Mouse (Mus musculus) myocyte (in vitro differentiated cells): Measurements from ENCODE around the gene 3110082J24Rik. TPM values are rescaled to one million over a fixed set of nuclear protein-coding genes. Genes with fewer than 3 reads are reported as not detected.

Experiments used
- H3K27me3 ChIP-seq: one replicate; pipeline ENCODE4 v1.6.1; 2011; ENCODE audit not compliant: control insufficient read depth, insufficient read depth, insufficient read length
- H3K36me3 ChIP-seq: one replicate; pipeline ENCODE4 v1.6.1; 2011; ENCODE audit not compliant: control insufficient read depth, insufficient read depth
- H3K4me2 ChIP-seq: one replicate; pipeline ENCODE4 v1.6.1; 2011; ENCODE audit warnings: low read depth, control low read depth
- H3K4me3 ChIP-seq: one replicate; pipeline ENCODE4 v1.5.1; 2011; ENCODE audit warnings: mild to moderate bottlenecking, control low read depth, moderate library complexity
- H3K79me2 ChIP-seq: one replicate; pipeline ENCODE4 v1.6.1; 2011; ENCODE audit not compliant: control insufficient read depth, insufficient read depth
- H3ac ChIP-seq: one replicate; pipeline ENCODE4 v1.6.1; 2011; ENCODE audit not compliant: control insufficient read depth, insufficient read length
- CEBPB ChIP-seq: IDR thresholded peaks from 2 replicates; pipeline ENCODE4 v1.6.1; 2011; ENCODE audit warnings: mild to moderate bottlenecking, moderate library complexity; ENCODE audit not compliant: poor library complexity, insufficient read depth, severe bottlenecking
- E2F4 ChIP-seq: IDR thresholded peaks from one replicate; pipeline ENCODE4 v1.6.1; 2011; ENCODE audit warnings: mild to moderate bottlenecking, control low read depth, moderate library complexity; ENCODE audit not compliant: insufficient read depth
- MAX ChIP-seq: IDR thresholded peaks from one replicate; pipeline ENCODE4 v1.6.1; 2011; ENCODE audit warnings: low read depth, mild to moderate bottlenecking, control low read depth
- MYOD1 ChIP-seq, 3 experiments: IDR thresholded peaks; one replicate each; pipeline ENCODE4 v1.6.1; 2011; ENCODE audit warnings: control low read depth in 2 of 3, low read depth in 2 of 3, mild to moderate bottlenecking in 2 of 3, moderate library complexity in 1 of 3; ENCODE audit not compliant: insufficient read length in 2 of 3, control insufficient read depth in 1 of 3
- MYOG ChIP-seq, 3 experiments: IDR thresholded peaks; one replicate each; pipeline ENCODE4 v1.6.1; 2011; ENCODE audit warnings: control low read depth in 2 of 3, low read depth in 2 of 3, mild to moderate bottlenecking in 2 of 3; ENCODE audit not compliant: insufficient read length in 2 of 3, control insufficient read depth in 1 of 3, insufficient read depth in 1 of 3
- POLR2A ChIP-seq: IDR thresholded peaks from one replicate; pipeline ENCODE4 v1.6.1; 2011; ENCODE audit warnings: low read depth, mild to moderate bottlenecking, control low read depth, moderate library complexity; ENCODE audit not compliant: insufficient read length
- POLR2AphosphoS2 ChIP-seq: IDR thresholded peaks from one replicate; pipeline ENCODE4 v1.6.1; 2011; ENCODE audit warnings: low read depth, control low read depth; ENCODE audit not compliant: insufficient read length
- REST ChIP-seq: IDR thresholded peaks from one replicate; pipeline ENCODE4 v1.6.1; 2011; ENCODE audit warnings: mild to moderate bottlenecking, control low read depth, moderate library complexity; ENCODE audit not compliant: insufficient read depth, insufficient read length
- SRF ChIP-seq: IDR thresholded peaks from one replicate; pipeline ENCODE4 v1.6.1; 2011; ENCODE audit warnings: low read depth; ENCODE audit not compliant: control insufficient read depth, insufficient read length
- TCF12 ChIP-seq: IDR thresholded peaks from one replicate; pipeline ENCODE4 v1.6.1; 2011; ENCODE audit warnings: mild to moderate bottlenecking, control low read depth; ENCODE audit not compliant: poor library complexity, insufficient read depth, severe bottlenecking
- TCF3 ChIP-seq: IDR thresholded peaks from one replicate; pipeline ENCODE4 v1.6.1; 2011; ENCODE audit warnings: low read depth, control low read depth; ENCODE audit not compliant: insufficient read length
- USF1 ChIP-seq: IDR thresholded peaks from one replicate; pipeline ENCODE4 v1.6.1; 2011; ENCODE audit warnings: low read depth, mild to moderate bottlenecking, control low read depth, moderate library complexity
- polyA plus RNA-seq: library from polyadenylated mRNA; unstranded; fragments of >200 nt; fragmentation: generic; extraction: Trizol; gene quantifications from one replicate; pipeline ENCODE4 v1.2.1, GENCODE M21; 2012; ENCODE audit warnings: missing spikeins

3110082J24Rik gene
- polyA plus RNA-seq, 1 experiment: 0.08 TPM

DNA sequence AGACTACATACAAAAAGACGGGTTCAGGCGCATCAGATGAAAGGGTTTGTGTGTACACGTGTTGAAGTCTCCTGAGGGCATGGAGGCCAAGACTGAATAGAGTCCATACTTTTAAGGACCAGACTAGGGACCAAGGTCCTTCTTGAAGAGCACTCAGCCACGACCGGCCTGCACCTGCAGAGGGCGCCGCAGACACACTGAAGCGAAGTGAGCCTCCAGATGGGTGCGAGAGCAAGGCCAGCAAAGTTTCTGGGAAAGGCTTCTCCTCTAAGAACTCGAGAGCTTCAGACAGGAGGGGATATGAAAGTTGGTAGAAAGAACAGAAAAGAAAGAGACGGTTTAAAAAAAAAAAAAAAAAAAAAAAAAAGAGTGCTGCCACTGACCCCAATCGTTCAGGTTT is 1.5 kb downstream of the 3110082J24Rik start:
- peaks cover 38% of the 10 kb centered on the region for H3K27me3 ChIP-seq
- no peak overlapping the region for H3K4me2 ChIP-seq
- H3K36me3 ChIP-seq: no peaks in the 10 kb centered on the region
- no peak for TF ChIP-seq TCF12
- TF ChIP-seq CEBPB: no peak
- no peak for TF ChIP-seq MYOD1 (IDR thresholded peaks at IDR 0.05; ENCODE audit: control insufficient read depth in 1 of 3, insufficient read length in 2 of 3, low read depth in 2 of 3)
- no peak for TF ChIP-seq E2F4
- TF ChIP-seq SRF: no peak
- TF ChIP-seq MYOG (IDR thresholded peaks at IDR 0.05; ENCODE audit: control insufficient read depth in 1 of 3, insufficient read depth in 1 of 3, insufficient read length in 2 of 3, low read depth in 2 of 3): no peak
- no peak for TF ChIP-seq USF1
- TF ChIP-seq MAX: no peak
- TF ChIP-seq REST: no peak
- TF ChIP-seq TCF3: no peak
- no peak for TF ChIP-seq POLR2A
- H3K4me3 ChIP-seq: no peak overlapping the region
- no peak overlapping the region for H3ac ChIP-seq
- H3K79me2 ChIP-seq: no peaks in the 10 kb centered on the region

DNA sequence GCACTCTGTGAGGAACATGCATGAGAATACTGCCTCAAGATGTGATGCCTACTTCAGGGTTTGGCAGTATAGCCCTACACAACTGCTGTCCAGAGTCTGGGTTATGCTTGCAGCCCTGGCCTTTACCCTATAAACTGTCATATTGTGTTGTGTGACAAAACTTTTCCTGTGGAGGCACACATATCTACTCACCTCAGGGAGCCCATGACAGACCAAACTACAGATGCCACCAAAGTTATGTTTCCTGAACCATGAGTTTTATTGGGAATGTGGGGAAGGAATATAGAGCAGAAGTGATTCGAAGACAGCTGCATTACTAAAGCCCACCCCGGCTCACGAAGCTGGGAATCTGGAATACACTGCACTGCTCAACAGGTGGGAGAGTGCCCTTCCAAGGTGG is 2.5 kb downstream of the 3110082J24Rik start:
- H3K36me3 ChIP-seq: no peaks in the 10 kb centered on the region
- no peak overlapping the region for H3K4me3 ChIP-seq
- peaks cover 39% of the 10 kb centered on the region for H3K27me3 ChIP-seq
- H3ac ChIP-seq: no peak overlapping the region
- no peak overlapping the region for H3K4me2 ChIP-seq
- no peak for TF ChIP-seq CEBPB
- TF ChIP-seq TCF12: no peak
- TF ChIP-seq TCF3: no peak
- H3K79me2 ChIP-seq: no peaks in the 10 kb centered on the region

DNA sequence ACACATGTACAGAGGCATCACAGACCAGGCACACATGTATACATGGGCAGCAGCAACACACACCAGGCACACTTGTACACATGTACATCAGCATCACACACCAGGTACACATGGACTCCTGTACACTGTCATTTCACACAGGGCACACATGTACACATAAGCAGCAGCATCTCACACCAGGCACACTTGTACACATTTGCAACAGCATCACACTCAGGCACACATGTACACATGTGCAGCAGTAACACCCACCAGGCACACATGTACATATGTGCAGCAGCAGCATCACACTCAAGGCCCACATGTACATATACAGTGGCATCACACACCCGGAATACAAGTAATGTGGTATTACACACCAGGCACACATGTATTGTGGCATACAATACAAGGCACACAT is 7.6 kb downstream of the 3110082J24Rik start:
- H3ac ChIP-seq: no peak overlapping the region
- H3K36me3 ChIP-seq: no peaks in the 10 kb centered on the region
- H3K27me3 ChIP-seq: peaks cover 14% of the 10 kb centered on the region
- H3K4me2 ChIP-seq: no peak overlapping the region
- H3K4me3 ChIP-seq: no peak overlapping the region
- H3K79me2 ChIP-seq: no peaks in the 10 kb centered on the region
- no peak for TF ChIP-seq USF1
- TF ChIP-seq E2F4: no peak
- no peak for TF ChIP-seq MAX
- TF ChIP-seq SRF: no peak
- TF ChIP-seq POLR2AphosphoS2: no peak
- TF ChIP-seq TCF12: no peak
- no peak for TF ChIP-seq CEBPB
- no peak for TF ChIP-seq REST
- no peak for TF ChIP-seq TCF3
- no peak for TF ChIP-seq MYOD1 (IDR thresholded peaks at IDR 0.05; ENCODE audit: control insufficient read depth in 1 of 3, insufficient read length in 2 of 3, low read depth in 2 of 3)
- no peak for TF ChIP-seq MYOG (IDR thresholded peaks at IDR 0.05; ENCODE audit: control insufficient read depth in 1 of 3, insufficient read depth in 1 of 3, insufficient read length in 2 of 3, low read depth in 2 of 3)
- no peak for TF ChIP-seq POLR2A

DNA sequence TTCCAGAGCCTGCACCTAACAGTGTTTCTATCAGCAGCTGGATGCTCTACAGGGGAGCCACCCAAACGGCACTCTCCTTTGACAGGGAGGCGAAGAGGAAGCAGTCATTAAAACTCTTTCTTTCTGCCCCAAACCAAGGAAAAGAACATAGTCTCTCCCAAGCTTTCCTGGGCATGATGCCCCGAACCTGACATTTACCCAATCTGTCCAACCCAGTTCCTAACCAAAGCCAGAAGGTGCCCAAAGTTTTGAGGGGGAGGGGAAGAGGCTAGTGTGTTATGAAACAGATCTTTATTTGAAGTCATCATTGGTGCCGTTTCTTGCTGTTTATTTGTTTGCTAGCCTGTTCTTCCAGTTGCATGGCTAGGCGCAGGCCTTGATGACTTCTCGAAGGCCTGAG is 10.2 kb downstream of the 3110082J24Rik start:
- Histone ChIP-seq H3K4me2 (no peak overlapping the region), H3ac (no peak overlapping the region), H3K79me2 (no peaks in the 10 kb centered on the region), H3K4me3 (no peak overlapping the region), H3K27me3 (peaks cover 7% of the 10 kb centered on the region), H3K36me3 (no peaks in the 10 kb centered on the region)
- TF ChIP-seq TCF3: no peak
- no peak for TF ChIP-seq MAX
- TF ChIP-seq REST: no peak
- no peak for TF ChIP-seq E2F4
- TF ChIP-seq POLR2AphosphoS2: no peak
- TF ChIP-seq MYOD1 (IDR thresholded peaks at IDR 0.05; ENCODE audit: control insufficient read depth in 1 of 3, insufficient read length in 2 of 3, low read depth in 2 of 3): no peak
- TF ChIP-seq POLR2A: no peak
- TF ChIP-seq CEBPB: no peak
- no peak for TF ChIP-seq MYOG (IDR thresholded peaks at IDR 0.05; ENCODE audit: control insufficient read depth in 1 of 3, insufficient read depth in 1 of 3, insufficient read length in 2 of 3, low read depth in 2 of 3)

DNA sequence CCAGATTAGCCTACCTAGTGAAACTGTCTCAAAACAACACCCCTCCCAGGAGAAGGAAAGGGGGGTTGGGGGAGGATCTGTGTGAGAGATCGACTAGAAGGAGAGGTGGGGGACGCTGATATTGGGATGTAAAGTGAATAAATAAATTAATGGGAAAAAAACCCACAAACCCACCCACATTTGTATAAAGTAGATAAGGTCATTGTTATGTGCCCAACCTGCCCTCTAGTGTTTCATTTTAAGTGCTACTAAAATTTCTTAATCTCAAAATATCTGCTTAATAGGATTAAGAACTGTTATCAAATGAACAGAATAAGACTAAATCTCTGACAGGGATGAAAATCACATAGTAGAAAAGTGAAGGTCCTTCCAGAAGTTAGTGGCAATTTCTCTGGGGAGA is 11.5 kb downstream of the 3110082J24Rik start:
- TF ChIP-seq CEBPB: no peak
- TF ChIP-seq POLR2A: no peak
- TF ChIP-seq REST: no peak
- no peak for TF ChIP-seq MYOD1 (IDR thresholded peaks at IDR 0.05; ENCODE audit: control insufficient read depth in 1 of 3, insufficient read length in 2 of 3, low read depth in 2 of 3)
- TF ChIP-seq USF1: no peak
- TF ChIP-seq MAX: no peak
- TF ChIP-seq SRF: no peak
- TF ChIP-seq E2F4: no peak
- TF ChIP-seq MYOG (IDR thresholded peaks at IDR 0.05; ENCODE audit: control insufficient read depth in 1 of 3, insufficient read depth in 1 of 3, insufficient read length in 2 of 3, low read depth in 2 of 3): no peak
- TF ChIP-seq TCF3: no peak
- no peak for TF ChIP-seq POLR2AphosphoS2
- no peak for TF ChIP-seq TCF12
- no peak overlapping the region for H3ac ChIP-seq
- H3K27me3 ChIP-seq: peaks cover 7% of the 10 kb centered on the region
- no peaks in the 10 kb centered on the region for H3K36me3 ChIP-seq
- no peak overlapping the region for H3K4me2 ChIP-seq
- no peaks in the 10 kb centered on the region for H3K79me2 ChIP-seq
- no peak overlapping the region for H3K4me3 ChIP-seq
